Comparison of ENCODE assay signal across 15 mouse cellular contexts in genomic region chr19:59006577-59007340, GRCm38 (mm10).
DNase-seq lines count a peak whose midpoint lies in the region; ATAC-seq and TF ChIP-seq lines count a peak whose summit lies in the region.
"Had no signal": no experiment of that assay in that cellular context is flagged by ENCODE, and none has a peak within 500 bp of the region (broad histone marks: within the 10 kb centered on the region; RNA-seq: fewer than 3 reads in every experiment).

No protein-coding gene starts in this region.

- TF ChIP-seq CTCF in hindbrain, postnatal 0 days (IDR thresholded peaks at IDR 0.05; ENCODE audit: low read depth) = no peak

- H3K36me3 ChIP-seq in hindbrain, embryonic 13.5 days = peaks cover 17% of the 10 kb centered on the region
- H3K36me3 ChIP-seq in hindbrain, embryonic 11.5 days (ENCODE audit: control insufficient read depth, insufficient read depth, low read length) = no peaks in the 10 kb centered on the region
- H3K36me3 ChIP-seq in hindbrain, postnatal 0 days (ENCODE audit: insufficient read depth, low read length) = no peaks in the 10 kb centered on the region; the same call in 1 of the 2 replicates
- H3K36me3 ChIP-seq: limb, embryonic 10.5 days had no signal

- peaks cover 16% of the 10 kb centered on the region for H3K27me3 ChIP-seq in hindbrain, embryonic 13.5 days
- H3K27me3 ChIP-seq in hindbrain, embryonic 11.5 days (ENCODE audit: control insufficient read depth, insufficient read depth, low read length) = no peaks in the 10 kb centered on the region
- no peaks in the 10 kb centered on the region for H3K27me3 ChIP-seq in hindbrain, postnatal 0 days (ENCODE audit: insufficient read depth, low read length)

- H3K4me2 ChIP-seq in hindbrain, embryonic 13.5 days = no peak overlapping the region
- H3K4me2 ChIP-seq in hindbrain, embryonic 11.5 days (replicated peaks; ENCODE audit: low read depth, low read length) = no peak overlapping the region
- no peak overlapping the region for H3K4me2 ChIP-seq in hindbrain, postnatal 0 days (ENCODE audit: low read depth, low read length)

- ATAC-seq in hindbrain, embryonic 13.5 days (ENCODE audit: low FRiP score) = no peak
- no peak for ATAC-seq in hindbrain, embryonic 11.5 days (ENCODE audit: low FRiP score)
- no peak for ATAC-seq in hindbrain, postnatal 0 days
- ATAC-seq: intestine, embryonic 16.5 days had no signal

- WGBS in hindbrain, embryonic 13.5 days = 49% methylated on average over 15 of the region's 15 CpGs
- 75% methylated on average over 15 of the region's 15 CpGs for WGBS in hindbrain, embryonic 11.5 days
- 35% methylated on average over 15 of the region's 15 CpGs for WGBS in hindbrain, postnatal 0 days

- H3K9ac ChIP-seq in hindbrain, embryonic 13.5 days = no peak overlapping the region
- no peak overlapping the region for H3K9ac ChIP-seq in hindbrain, embryonic 11.5 days (ENCODE audit: low read depth, low read length)
- H3K9ac ChIP-seq in hindbrain, postnatal 0 days (replicated peaks; ENCODE audit: low read length) = no peak overlapping the region
- H3K9ac ChIP-seq: liver, embryonic 14.5 days had no signal

- peaks cover 4% of the 10 kb centered on the region; the same call in 1 of the 2 replicates for H3K4me1 ChIP-seq in hindbrain, embryonic 13.5 days (replicated peaks)
- no peaks in the 10 kb centered on the region for H3K4me1 ChIP-seq in hindbrain, embryonic 11.5 days (replicated peaks; ENCODE audit: control insufficient read depth, insufficient read depth, low read length)
- no peaks in the 10 kb centered on the region for H3K4me1 ChIP-seq in hindbrain, postnatal 0 days (ENCODE audit: insufficient read depth, low read length)
- H3K4me1 ChIP-seq: limb, embryonic 10.5 days had no signal

- peak overlapping the region; percentile 55; the same call in 1 of the 2 replicates for H3K27ac ChIP-seq in hindbrain, embryonic 13.5 days
- no peak overlapping the region for H3K27ac ChIP-seq in hindbrain, embryonic 11.5 days (ENCODE audit: low read depth, low read length)
- no peak overlapping the region for H3K27ac ChIP-seq in hindbrain, postnatal 0 days
- H3K27ac ChIP-seq: limb, embryonic 10.5 days; liver, embryonic 14.5 days had no signal

- no peak overlapping the region for H3K4me3 ChIP-seq in hindbrain, embryonic 13.5 days
- no peak overlapping the region for H3K4me3 ChIP-seq in hindbrain, embryonic 11.5 days (ENCODE audit: low read depth, low read length)
- H3K4me3 ChIP-seq in hindbrain, postnatal 0 days (ENCODE audit: low read length) = no peak overlapping the region
- H3K4me3 ChIP-seq: limb, embryonic 10.5 days had no signal

- H3K9me3 ChIP-seq in hindbrain, embryonic 13.5 days = no peaks in the 10 kb centered on the region
- H3K9me3 ChIP-seq in hindbrain, embryonic 11.5 days (ENCODE audit: control insufficient read depth, low read length) = no peaks in the 10 kb centered on the region
- no peaks in the 10 kb centered on the region for H3K9me3 ChIP-seq in hindbrain, postnatal 0 days (ENCODE audit: low read length)
- H3K9me3 ChIP-seq: limb, embryonic 10.5 days had no signal

- DNase-seq in hindbrain, embryonic 11.5 days (ENCODE audit: low spot score) = no peak
- peak; percentile 29 to 30 for DNase-seq in right cerebral cortex, adult 2 months (ENCODE audit: low spot score in 2 of 2)
- DNase-seq in right cerebral cortex, postnatal 25 days = no peak
- peak; percentile 14 for DNase-seq in hindbrain, postnatal 0 days (ENCODE audit: low spot score)
- peak; percentile 16 to 24 for DNase-seq in right cerebral cortex, postnatal 36 days (ENCODE audit: low spot score in 2 of 2)
- DNase-seq in urinary bladder, adult 2 months (ENCODE audit: low spot score) = no peak
- DNase-seq in B cell, adult 2 months = no peak
- DNase-seq: cerebellum, adult 9-10 months; kidney, postnatal 36 days; lung, postnatal 4 days; thymus, postnatal 14 days had no signal

Comparison
In these comparisons a context has a peak if more than half of its experiments do, and no peak if none do; other contexts are left out.
1. DNase-seq: peak in right cerebral cortex, adult 2 months (2 of 2), hindbrain, postnatal 0 days (single experiment) and right cerebral cortex, postnatal 36 days (2 of 2); none in hindbrain, embryonic 11.5 days (single experiment), right cerebral cortex, postnatal 25 days (single experiment), urinary bladder, adult 2 months (single experiment) and B cell, adult 2 months (0 of 2).